Mouse (Mus musculus) hindbrain, embryonic 11.5 days (tissue): ENCODE results near the gene Sit1. TPM values are rescaled to one million over a fixed set of nuclear protein-coding genes. Genes with fewer than 3 reads are reported as not detected.

Source experiments
- ATAC-seq: fragments of 200-750 bp; cut with Nextera tagmentation; 2 replicates; pipeline ENCODE4 v1.8.0; 2017; ENCODE audit warnings: mild to moderate bottlenecking, moderate TSS enrichment, moderate library complexity; ENCODE audit not compliant: low FRiP score
- DNase-seq: peaks from one replicate; pipeline ENCODE4 v3.0.0-alpha.2; 2015; ENCODE audit warnings: low spot score
- H3K27ac ChIP-seq: fragments of 300-500 bp; sonication (generic); 2 replicates; pipeline ENCODE4 v1.5.1; 2014; ENCODE audit warnings: mild to moderate bottlenecking, low read depth, low read length
- H3K27me3 ChIP-seq: fragments of 300-500 bp; sonication (generic); 2 replicates; pipeline ENCODE4 v1.6.1; 2014; ENCODE audit warnings: mild to moderate bottlenecking, low read length, moderate library complexity, mixed read lengths; ENCODE audit not compliant: control insufficient read depth, insufficient read depth
- H3K36me3 ChIP-seq: fragments of 300-500 bp; sonication (generic); 2 replicates; pipeline ENCODE4 v1.6.1; 2014; ENCODE audit warnings: mild to moderate bottlenecking, low read length, moderate library complexity, mixed read lengths; ENCODE audit not compliant: control insufficient read depth, insufficient read depth
- H3K4me1 ChIP-seq: fragments of 300-500 bp; sonication (generic); replicated peaks from 2 replicates; pipeline ENCODE4 v1.6.1; 2014; ENCODE audit warnings: low read length, mixed read lengths; ENCODE audit not compliant: control insufficient read depth, insufficient read depth
- H3K4me2 ChIP-seq: fragments of 300-500 bp; sonication (generic); replicated peaks from 2 replicates; pipeline ENCODE4 v1.6.1; 2014; ENCODE audit warnings: mild to moderate bottlenecking, low read depth, low read length
- H3K4me3 ChIP-seq: fragments of 300-500 bp; sonication (generic); 2 replicates; pipeline ENCODE4 v1.5.1; 2014; ENCODE audit warnings: low read depth, low read length
- H3K9ac ChIP-seq: fragments of 300-500 bp; sonication (generic); 2 replicates; pipeline ENCODE4 v1.6.1; 2014; ENCODE audit warnings: low read depth, low read length
- H3K9me3 ChIP-seq: fragments of 300-500 bp; sonication (generic); 2 replicates; pipeline ENCODE4 v1.6.1; 2016; ENCODE audit warnings: low read length; ENCODE audit not compliant: control insufficient read depth
- WGBS: fragments of 180-500 bp; shearing (Covaris S2); extraction: QIAGEN DNeasy Blood & Tissue Kit; methylation state at CpG from one replicate; pipeline ENCODE4 v1.1.7; 2014; 5-methylcytosine and 5-hydroxymethylcytosine counted together
- polyA plus RNA-seq: library from polyadenylated mRNA; unstranded; fragments of >200 nt; fragmentation: Nextera tagmentation; extraction: Ambion mirVana; gene quantifications from 2 replicates; pipeline ENCODE4 v1.2.1, GENCODE M21; 2014

Gene Sit1
- polyA plus RNA-seq, 1 experiment from 2014 or later: not detected

DNA sequence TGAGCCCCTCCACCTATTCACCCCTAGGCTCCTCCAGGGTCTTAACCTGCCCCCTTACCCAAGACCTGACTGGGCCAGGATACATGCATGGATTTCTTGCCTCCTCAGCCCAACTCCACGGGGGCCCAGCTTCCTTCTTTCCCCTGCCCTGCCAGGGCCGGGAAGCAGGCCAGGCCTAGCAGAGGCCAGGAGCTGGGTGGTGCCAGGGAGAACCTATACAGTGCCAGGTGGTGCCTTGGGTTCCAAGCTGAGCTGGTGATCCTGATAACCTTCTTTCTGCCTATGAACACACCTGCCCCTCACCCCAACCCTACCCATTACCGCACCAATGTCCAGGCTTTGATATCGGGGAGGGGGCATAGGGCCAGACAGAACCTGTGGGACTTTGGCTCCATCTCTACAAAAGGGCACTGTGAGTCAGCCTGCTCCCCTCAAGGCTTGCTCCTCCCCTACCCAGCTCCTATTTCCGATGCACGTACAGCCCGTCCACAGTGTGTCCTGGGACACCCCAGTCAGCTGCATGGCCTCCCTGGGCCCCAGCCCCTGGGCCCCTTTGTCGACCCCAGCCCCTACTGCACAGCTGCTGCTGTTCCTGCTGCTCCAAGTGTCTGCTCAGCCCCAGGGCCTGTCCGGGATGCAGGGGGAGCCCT lies 23.1 kb upstream of the Sit1 start, which contains the start of gene Car9:
Car9 (plus strand) TSS at position 431 of the 650 bp plus-strand sequence.
- Histone ChIP-seq H3K9me3 (no peaks in the 10 kb centered on the region), H3K27me3 (peaks cover 4% of the 10 kb centered on the region; the same call in 1 of the 2 replicates), H3K36me3 (no peaks in the 10 kb centered on the region), H3K4me1 (0 out of 2 replicates have a peak, but pooled peaks cover 4% of the 10 kb centered on the region), H3K4me2 (no peak within 1 kb of the TSS), H3K9ac (no peak within 1 kb of the TSS), H3K27ac (no peak within 1 kb of the TSS), H3K4me3 (no peak within 1 kb of the TSS)
- DNase-seq (no peak), ATAC-seq (no peak)
- 60% methylated on average over 9 of the region's 9 CpGs for WGBS

DNA sequence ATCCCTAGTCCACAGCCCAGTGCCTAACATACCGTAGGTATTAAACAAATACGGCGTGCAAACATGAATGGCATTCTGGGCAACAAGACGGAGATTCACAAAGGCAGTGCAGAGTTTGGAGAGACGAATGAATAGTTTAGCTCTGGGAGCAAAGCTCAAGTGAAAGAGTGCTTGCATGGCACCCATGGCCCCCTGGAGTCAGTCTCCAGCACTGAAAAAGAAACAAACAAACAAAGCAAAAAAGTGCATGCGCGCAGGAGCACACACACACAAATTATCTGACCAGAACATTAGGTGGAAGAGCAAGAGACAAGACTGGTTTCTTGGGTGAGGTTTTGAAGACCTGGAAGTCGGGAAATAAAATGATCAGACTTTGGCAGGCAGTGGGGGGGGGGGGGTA lies 22.5 kb upstream of the Sit1 start:
- WGBS: 73% methylated on average over 8 of the region's 8 CpGs

DNA sequence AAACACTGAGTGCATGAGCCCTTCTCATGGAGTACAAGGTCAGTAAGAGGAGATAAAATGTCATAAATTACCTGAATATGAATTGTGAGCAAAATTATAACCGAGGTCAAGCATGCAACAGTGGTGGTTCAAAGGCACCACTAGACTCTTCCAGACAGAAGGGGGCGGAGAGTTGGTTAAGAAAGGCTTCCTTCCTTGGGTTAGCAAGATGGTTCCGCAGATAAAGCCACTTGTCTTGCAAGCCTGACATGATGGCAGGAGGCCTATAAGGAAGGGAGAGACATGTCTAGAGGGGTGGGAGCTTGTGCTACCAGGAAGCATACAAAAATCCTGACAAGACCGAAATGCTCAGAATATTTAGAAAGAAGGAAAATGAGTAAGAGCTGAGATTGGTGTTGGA lies 20.7 kb upstream of the Sit1 start:
- DNase-seq (no peak), ATAC-seq (no peak)
- Histone ChIP-seq H3K9ac (no peak overlapping the region), H3K27ac (no peak overlapping the region), H3K9me3 (no peaks in the 10 kb centered on the region), H3K36me3 (no peaks in the 10 kb centered on the region), H3K4me1 (0 out of 2 replicates have a peak, but pooled peaks cover 4% of the 10 kb centered on the region), H3K4me3 (no peak overlapping the region), H3K27me3 (peaks cover 4% of the 10 kb centered on the region; the same call in 1 of the 2 replicates), H3K4me2 (no peak overlapping the region)
- WGBS: 85% methylated on average over 4 of the region's 4 CpGs

More for the DNA sequence above, 22.5 kb upstream of the Sit1 start:
- Histone ChIP-seq H3K4me3 (no peak overlapping the region), H3K9ac (no peak overlapping the region), H3K9me3 (no peaks in the 10 kb centered on the region), H3K4me2 (no peak overlapping the region), H3K27me3 (peaks cover 4% of the 10 kb centered on the region; the same call in 1 of the 2 replicates), H3K4me1 (0 out of 2 replicates have a peak, but pooled peaks cover 4% of the 10 kb centered on the region), H3K27ac (no peak overlapping the region), H3K36me3 (no peaks in the 10 kb centered on the region)
- DNase-seq (no peak), ATAC-seq (no peak)

DNA sequence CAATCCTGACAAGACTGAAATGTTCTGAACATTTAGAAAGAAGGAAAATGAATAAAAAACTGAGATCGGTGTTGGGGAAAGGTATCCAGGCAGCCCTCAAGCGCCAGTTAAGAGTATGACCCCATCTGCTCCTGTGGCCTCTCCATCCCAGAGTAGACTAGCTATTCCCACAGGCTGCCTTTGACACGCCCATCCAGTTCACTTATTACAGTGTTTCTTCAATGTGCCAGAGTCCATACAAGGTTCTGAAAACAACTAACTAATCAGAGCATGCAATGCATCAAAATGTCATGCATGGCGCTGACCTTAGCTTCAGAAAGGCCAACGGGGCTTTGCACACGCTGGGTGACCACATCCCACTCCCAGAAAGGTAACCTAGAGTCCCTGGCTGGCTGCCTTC lies 20.0 kb upstream of the Sit1 start:
- DNase-seq (no peak), ATAC-seq (no peak)
- Histone ChIP-seq H3K27me3 (peaks cover 4% of the 10 kb centered on the region; the same call in 1 of the 2 replicates), H3K9ac (no peak overlapping the region), H3K27ac (no peak overlapping the region), H3K4me1 (0 out of 2 replicates have a peak, but pooled peaks cover 5% of the 10 kb centered on the region), H3K36me3 (no peaks in the 10 kb centered on the region), H3K4me3 (no peak overlapping the region), H3K9me3 (no peaks in the 10 kb centered on the region), H3K4me2 (no peak overlapping the region)
- WGBS: 79% methylated on average over 6 of the region's 6 CpGs

DNA sequence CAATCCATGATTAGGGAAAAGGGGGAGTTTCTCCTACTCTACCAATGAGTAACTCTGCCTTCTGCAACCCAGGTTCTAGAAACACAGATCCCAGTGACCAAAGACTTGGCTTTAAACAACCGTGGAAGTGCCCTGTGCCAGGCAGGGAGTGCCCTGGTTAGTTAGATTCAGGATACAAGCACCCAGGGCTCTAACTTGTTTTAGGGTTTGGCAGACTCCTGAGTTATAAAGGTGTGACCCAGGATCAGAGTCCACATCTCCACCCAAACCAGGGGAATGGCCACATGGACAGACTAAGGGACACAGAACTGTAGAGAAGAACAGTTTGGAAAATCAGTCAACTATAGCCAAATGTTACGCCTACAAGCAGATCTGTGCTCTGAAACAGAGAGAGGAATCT lies 19.5 kb upstream of the Sit1 start:
- Histone ChIP-seq H3K4me2 (no peak overlapping the region), H3K9me3 (no peaks in the 10 kb centered on the region), H3K9ac (no peak overlapping the region), H3K4me1 (0 out of 2 replicates have a peak, but pooled peaks cover 5% of the 10 kb centered on the region), H3K27ac (no peak overlapping the region), H3K36me3 (no peaks in the 10 kb centered on the region), H3K4me3 (no peak overlapping the region), H3K27me3 (peaks cover 4% of the 10 kb centered on the region; the same call in 1 of the 2 replicates)
- DNase-seq (no peak), ATAC-seq (no peak)
- WGBS: 78% methylated on average over 2 of the region's 2 CpGs

DNA sequence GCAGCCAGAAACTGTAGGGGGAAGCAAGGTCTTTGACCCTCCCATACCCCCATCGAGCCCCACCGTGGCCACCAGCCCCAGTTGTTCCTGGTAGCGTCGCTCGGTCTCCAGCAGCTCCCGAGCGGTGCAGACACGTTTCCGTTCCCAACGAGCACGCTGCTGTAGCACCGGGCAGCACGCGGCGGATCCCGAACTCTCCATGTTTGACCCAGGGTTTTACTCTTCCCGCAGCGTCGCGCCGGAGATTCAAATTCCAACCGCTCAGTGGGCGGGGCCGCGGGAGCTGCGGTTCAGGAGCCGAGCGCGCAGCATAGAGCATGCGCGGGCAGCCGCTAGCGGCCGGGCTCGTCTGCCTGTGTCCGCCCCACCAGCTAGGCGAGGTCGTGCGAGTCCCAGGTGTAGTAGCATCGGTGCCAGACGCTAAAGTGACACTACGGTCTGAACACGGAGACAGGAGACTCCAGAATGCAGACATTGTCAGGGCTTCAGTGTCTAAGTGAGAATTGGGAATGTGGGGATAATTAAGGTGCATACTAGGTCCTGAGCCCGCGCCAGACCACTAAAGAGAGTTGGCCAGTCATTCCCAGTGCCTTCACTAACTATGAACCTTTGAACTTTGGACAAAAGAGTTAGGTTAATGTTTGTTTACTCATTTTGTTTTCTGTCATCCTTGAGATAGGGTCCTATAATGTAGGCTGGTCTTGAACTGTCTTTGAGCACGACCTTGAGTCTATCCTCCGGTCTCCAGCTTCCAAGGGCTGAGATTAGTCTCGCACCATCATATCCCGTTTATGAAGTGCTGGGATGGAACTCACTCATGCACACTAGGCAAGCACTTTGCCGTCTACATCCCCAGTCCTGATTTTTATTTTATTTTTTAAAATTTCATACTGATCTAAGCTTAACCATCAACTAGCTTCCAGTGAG lies 16.1 kb upstream of the Sit1 start, which contains the start of gene Arhgef39:
Arhgef39 (minus strand) TSS at position 289 of the 927 bp plus-strand sequence.
- Histone ChIP-seq H3K4me2 (peak within 1 kb of the TSS; percentile 74), H3K36me3 (no peaks in the 10 kb centered on the region), H3K4me3 (peak within 1 kb of the TSS; percentile 54), H3K9me3 (no peaks in the 10 kb centered on the region), H3K4me1 (peaks cover 5% of the 10 kb centered on the region; the same call in 1 of the 2 replicates), H3K9ac (peak within 1 kb of the TSS; percentile 56), H3K27me3 (no peaks in the 10 kb centered on the region), H3K27ac (no peak within 1 kb of the TSS)
- ATAC-seq (peak; percentile 85), DNase-seq (peak; percentile 93)
- 8% methylated on average over 50 of the region's 50 CpGs for WGBS

DNA sequence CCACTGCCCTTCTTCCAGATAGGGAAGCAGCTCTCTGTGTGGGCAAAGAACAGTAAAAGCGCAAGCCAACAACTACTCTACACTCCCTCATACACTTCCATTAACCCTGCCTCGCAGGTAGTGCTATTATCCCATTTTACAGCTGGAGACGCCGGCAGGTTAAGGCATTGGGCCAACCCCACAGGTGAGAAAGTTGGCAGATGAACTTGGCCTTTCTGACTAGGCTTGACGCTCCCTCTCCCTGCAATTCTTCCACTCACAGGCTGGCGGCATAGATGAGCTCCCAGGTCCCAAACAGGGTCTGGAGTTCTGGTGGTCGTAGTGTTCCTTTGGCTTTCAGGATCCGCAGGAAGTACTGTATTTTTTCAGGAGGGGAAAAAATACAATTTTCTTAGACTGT lies 15.4 kb upstream of the Sit1 start:
- peak overlapping the region; percentile 56 for H3K9ac ChIP-seq
- H3K4me3 ChIP-seq: peak overlapping the region; percentile 54
- DNase-seq (peak; percentile 58), ATAC-seq (peak; percentile 61; the same call in 1 of the 2 replicates)
- no peaks in the 10 kb centered on the region for H3K9me3 ChIP-seq
- H3K27ac ChIP-seq: no peak overlapping the region
- peak overlapping the region; percentile 74 for H3K4me2 ChIP-seq
- H3K4me1 ChIP-seq: peaks cover 5% of the 10 kb centered on the region; the same call in 1 of the 2 replicates
- H3K36me3 ChIP-seq: no peaks in the 10 kb centered on the region
- no peaks in the 10 kb centered on the region for H3K27me3 ChIP-seq
- WGBS: 13% methylated on average over 8 of the region's 8 CpGs

DNA sequence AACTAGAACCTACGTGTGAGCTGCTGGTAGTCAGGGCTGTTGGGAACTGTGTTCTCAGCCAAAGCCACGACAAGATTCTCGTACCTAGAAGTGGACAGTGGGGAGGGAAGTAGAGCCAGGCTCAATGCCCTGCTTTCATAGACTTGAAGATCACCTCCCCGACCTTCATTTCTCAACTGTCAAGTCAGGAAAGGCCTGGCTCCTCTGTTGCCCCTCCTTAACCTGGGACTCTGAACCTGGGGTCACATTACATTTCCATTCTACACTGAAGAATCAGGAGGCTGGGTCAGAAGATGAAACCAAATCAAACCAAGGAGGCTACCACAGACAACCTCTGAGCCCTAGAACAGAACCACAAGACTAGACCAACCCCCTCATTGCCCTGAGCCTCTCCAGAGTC lies 14.4 kb upstream of the Sit1 start:
- H3K4me2 ChIP-seq: peak overlapping the region; percentile 74
- H3K4me1 ChIP-seq: peaks cover 5% of the 10 kb centered on the region; the same call in 1 of the 2 replicates
- H3K9me3 ChIP-seq: no peaks in the 10 kb centered on the region
- no peaks in the 10 kb centered on the region for H3K36me3 ChIP-seq
- ATAC-seq (no peak), DNase-seq (no peak)
- H3K27ac ChIP-seq: no peak overlapping the region
- 73% methylated on average over 4 of the region's 4 CpGs for WGBS
- H3K9ac ChIP-seq: no peak overlapping the region
- H3K4me3 ChIP-seq: peak overlapping the region; percentile 54; the same call in 1 of the 2 replicates
- H3K27me3 ChIP-seq: no peaks in the 10 kb centered on the region
